ENCODE assay signal across 23 mouse cellular contexts in genomic region chr5:24021683-24022082, GRCm38 (mm10). TPM values are rescaled to one million over a fixed set of nuclear protein-coding genes. Genes with fewer than 3 reads are reported as not detected.
DNase-seq lines count a peak whose midpoint lies in the region; ATAC-seq and TF ChIP-seq lines count a peak whose summit lies in the region.
"Had no signal": no experiment of that assay in that cellular context is flagged by ENCODE, and none has a peak within 500 bp of the region (broad histone marks: within the 10 kb centered on the region; RNA-seq: fewer than 3 reads in every experiment).

No protein-coding gene starts in this region.

- no peaks in the 10 kb centered on the region for H3K36me3 ChIP-seq in myocyte (ENCODE audit: control insufficient read depth, insufficient read depth)
- H3K36me3 ChIP-seq: embryonic facial prominence, embryonic 12.5 days; forebrain, embryonic 15.5 days; hindbrain, embryonic 15.5 days; midbrain, embryonic 15.5 days; neural tube, embryonic 15.5 days had no signal

- no peak overlapping the region for H3K4me3 ChIP-seq in myocyte
- H3K4me3 ChIP-seq: embryonic facial prominence, embryonic 12.5 days; erythroblast, embryonic 14.5 days; forebrain, embryonic 15.5 days; hindbrain, embryonic 15.5 days; megakaryocyte, embryonic 14.5 days; midbrain, embryonic 15.5 days; neural tube, embryonic 15.5 days had no signal

- H3K79me2 ChIP-seq in myocyte (ENCODE audit: control insufficient read depth, insufficient read depth) = peaks cover 6% of the 10 kb centered on the region

- CTCF ChIA-PET in Patski (lab: Charles Lee) = interaction anchor here (1.7 kb wide), 1 partner anchor 16 kb away, joined by 5 read pairs; no protein-coding TSS in a partner anchor

- H3K27me3 ChIP-seq in Patski = no peaks in the 10 kb centered on the region
- no peaks in the 10 kb centered on the region for H3K27me3 ChIP-seq in myocyte (ENCODE audit: control insufficient read depth, insufficient read depth, insufficient read length)
- H3K27me3 ChIP-seq: CH12.LX; embryonic facial prominence, embryonic 12.5 days; forebrain, embryonic 15.5 days; hindbrain, embryonic 15.5 days; megakaryocyte, embryonic 14.5 days; midbrain, embryonic 15.5 days; neural tube, embryonic 15.5 days had no signal

- no peak overlapping the region for H3K4me2 ChIP-seq in myocyte (ENCODE audit: low read depth)
- H3K4me2 ChIP-seq: embryonic facial prominence, embryonic 12.5 days; forebrain, embryonic 15.5 days; hindbrain, embryonic 15.5 days; liver, embryonic 11.5 days; midbrain, embryonic 15.5 days; neural tube, embryonic 15.5 days had no signal

- POLR2A ChIA-PET in Patski (lab: Charles Lee) = no interaction called here

- TF ChIP-seq POLR2A in myocyte (IDR thresholded peaks at IDR 0.05; ENCODE audit: insufficient read length, low read depth) = no peak

- in situ Hi-C loops in Patski (cut with MboI; ENCODE audit: low pct_unique_long_range_greater_than_20kb) = no loop called here

- DNase-seq in gastrocnemius, adult 18-20 months (ENCODE audit: low spot score) = peak; percentile 19
- no peak for DNase-seq in gastrocnemius, postnatal 25 days
- DNase-seq in 3134 (ENCODE audit: extremely low read depth, insufficient read length, low spot score) (peak; percentile 10), Patski (ENCODE audit: low read depth, low spot score) (no peak)
- no peak for DNase-seq in cerebellum, adult 11-12 months
- DNase-seq in heart, postnatal 4 days = no peak
- DNase-seq: cerebellum, adult 2 months; cerebellum, postnatal 25 days; kidney, adult 2 months; lung, adult 18-20 months; lung, postnatal 14 days; thymus, adult 18-20 months; thymus, postnatal 4 days had no signal

- peak; percentile 62 for ATAC-seq in Patski
- ATAC-seq: forebrain, embryonic 15.5 days; midbrain, embryonic 15.5 days had no signal

- H3ac ChIP-seq in myocyte (ENCODE audit: control insufficient read depth, insufficient read length) = no peak overlapping the region

- TF ChIP-seq CTCF in Patski (IDR thresholded peaks at IDR 0.05) = no peak

TF ChIP-seq in myocyte, 11 proteins besides CTCF, POLR2A, EP300 and RAD21:
- TF ChIP-seq CEBPB (IDR thresholded peaks at IDR 0.05; ENCODE audit: insufficient read depth, poor library complexity, severe bottlenecking) (peak; percentile 59; the same call in 1 of the 2 replicates), MYOG (IDR thresholded peaks at IDR 0.05; ENCODE audit: control insufficient read depth in 1 of 3, insufficient read depth in 1 of 3, insufficient read length in 2 of 3, low read depth in 2 of 3) (no peak), MAX (IDR thresholded peaks at IDR 0.05; ENCODE audit: low read depth) (no peak), TCF12 (IDR thresholded peaks at IDR 0.05; ENCODE audit: insufficient read depth, poor library complexity, severe bottlenecking) (no peak)

RNA-seq across cellular contexts. Expression of gene Fam126a, which starts 8.8 kb away (rescaled TPM):
- total RNA-seq in gastrocnemius, adult 18-20 months (2021) = 1 to 10 TPM; 5.2 to 6.1 TPM
- total RNA-seq in gastrocnemius, postnatal 25 days (2021) = 1 to 10 TPM; 7.1 to 8.1 TPM
- polyA plus RNA-seq in Patski (2021) (29.9 TPM), myocyte (2012; fragmentation: generic; extraction: Trizol) (7.8 TPM)
- total RNA-seq in heart, postnatal 4 days (2021) = 10 to 100 TPM; 62.4 to 65.1 TPM

Comparison
In these comparisons a context has a peak if more than half of its experiments do, and no peak if none do; other contexts are left out.
1. DNase-seq: peak in gastrocnemius, adult 18-20 months (single experiment) and 3134 (single experiment); none in gastrocnemius, postnatal 25 days (single experiment), Patski (single experiment), cerebellum, adult 11-12 months (single experiment) and heart, postnatal 4 days (single experiment).
2. RNA of gene Fam126a, which starts 8.8 kb away (total RNA-seq): 62.4 to 65.1 TPM in heart, postnatal 4 days; 7.1 to 8.1 TPM in gastrocnemius, postnatal 25 days and 5.2 to 6.1 TPM in gastrocnemius, adult 18-20 months; every median in the first group is over 4 times any median in the second.